8 mouse cellular contexts compared by ENCODE assay signal in genomic region chr7:27395521-27396183, GRCm38 (mm10). TPM values are rescaled to one million over a fixed set of nuclear protein-coding genes. Genes with fewer than 3 reads are reported as not detected.
DNase-seq lines count a peak whose midpoint lies in the region; ATAC-seq and TF ChIP-seq lines count a peak whose summit lies in the region.

No protein-coding gene starts in this region.

- peaks cover 6% of the 10 kb centered on the region for H3K4me1 ChIP-seq in heart, embryonic 13.5 days
- peaks cover 20% of the 10 kb centered on the region for H3K4me1 ChIP-seq in G1E (ENCODE audit: insufficient read depth, low read depth, low read length)
- peaks cover 20% of the 10 kb centered on the region for H3K4me1 ChIP-seq in forebrain, embryonic 13.5 days
- H3K4me1 ChIP-seq in liver, postnatal 0 days (ENCODE audit: insufficient read depth): peaks cover 5% of the 10 kb centered on the region; the same call in 1 of the 2 replicates

- DNase-seq in heart, adult 11 months: no peak
- no peak for DNase-seq in G1E (ENCODE audit: low spot score)
- no peak for DNase-seq in liver, postnatal 0 days
- DNase-seq in right cerebral cortex, postnatal 10 days (ENCODE audit: low spot score in 2 of 2): no peak
- no peak for DNase-seq in kidney, postnatal 14 days
- DNase-seq in gastrocnemius, postnatal 36 days: no peak

- H3K36me3 ChIP-seq in heart, embryonic 13.5 days: no peaks in the 10 kb centered on the region
- H3K36me3 ChIP-seq in G1E (replicated peaks): no peaks in the 10 kb centered on the region
- H3K36me3 ChIP-seq in forebrain, embryonic 13.5 days (ENCODE audit: poor library complexity, severe bottlenecking): no peaks in the 10 kb centered on the region
- no peaks in the 10 kb centered on the region for H3K36me3 ChIP-seq in liver, postnatal 0 days (replicated peaks; ENCODE audit: insufficient read depth, low read length)

- TF ChIP-seq EP300 in liver, postnatal 0 days (IDR thresholded peaks at IDR 0.05; ENCODE audit: low read depth): no peak

- intact Hi-C loops in gastrocnemius, postnatal 36 days (cut with DNase I): no loop called here

- ATAC-seq in heart, embryonic 13.5 days (ENCODE audit: extremely low read depth, insufficient number of reproducible peaks, low FRiP score, low TSS enrichment): no peak
- no peak for ATAC-seq in G1E (ENCODE audit: extremely low read depth, insufficient number of reproducible peaks, low FRiP score, poor library complexity, severe bottlenecking)
- ATAC-seq in forebrain, embryonic 13.5 days: peak; percentile 29
- no peak for ATAC-seq in liver, postnatal 0 days

- peak overlapping the region; percentile 58 for H3K4me3 ChIP-seq in heart, embryonic 13.5 days
- H3K4me3 ChIP-seq in G1E (ENCODE audit: low read depth, low read length): peak overlapping the region; percentile 60; the same call in 1 of the 2 replicates
- peak overlapping the region; percentile 51 for H3K4me3 ChIP-seq in forebrain, embryonic 13.5 days
- no peak overlapping the region for H3K4me3 ChIP-seq in liver, postnatal 0 days (ENCODE audit: low read depth, low read length)

- H3K27ac ChIP-seq in heart, embryonic 13.5 days (replicated peaks): no peak overlapping the region
- H3K27ac ChIP-seq in forebrain, embryonic 13.5 days: no peak overlapping the region
- H3K27ac ChIP-seq in liver, postnatal 0 days (ENCODE audit: low read depth): no peak overlapping the region

- TF ChIP-seq CTCF in G1E (IDR thresholded peaks at IDR 0.05; ENCODE audit: low read depth, low read length): no peak
- no peak for TF ChIP-seq CTCF in liver, postnatal 0 days (IDR thresholded peaks at IDR 0.05; ENCODE audit: low read depth)

- H3K9me3 ChIP-seq in heart, embryonic 13.5 days: no peaks in the 10 kb centered on the region
- no peaks in the 10 kb centered on the region for H3K9me3 ChIP-seq in G1E (replicated peaks)
- no peaks in the 10 kb centered on the region for H3K9me3 ChIP-seq in forebrain, embryonic 13.5 days (replicated peaks)
- no peaks in the 10 kb centered on the region for H3K9me3 ChIP-seq in liver, postnatal 0 days (ENCODE audit: low read length)

- no peak overlapping the region for H3K9ac ChIP-seq in heart, embryonic 13.5 days
- peak overlapping the region; percentile 58; the same call in 1 of the 2 replicates for H3K9ac ChIP-seq in forebrain, embryonic 13.5 days
- H3K9ac ChIP-seq in liver, postnatal 0 days (replicated peaks): no peak overlapping the region

- H3K27me3 ChIP-seq in heart, embryonic 13.5 days (replicated peaks): peaks cover 97% of the 10 kb centered on the region
- peaks cover 50% of the 10 kb centered on the region for H3K27me3 ChIP-seq in G1E (ENCODE audit: insufficient read depth, low read length)
- H3K27me3 ChIP-seq in forebrain, embryonic 13.5 days: peaks cover 89% of the 10 kb centered on the region
- H3K27me3 ChIP-seq in liver, postnatal 0 days (ENCODE audit: insufficient read depth, low read length): peaks cover 74% of the 10 kb centered on the region

- 3% methylated on average over 22 of the region's 22 CpGs for WGBS in heart, embryonic 13.5 days
- 1% methylated on average over 17 of the region's 22 CpGs for WGBS in forebrain, embryonic 13.5 days
- WGBS in liver, postnatal 0 days (ENCODE audit: insufficient replicate concordance): 6% methylated on average over 22 of the region's 22 CpGs

- peak overlapping the region; percentile 82 for H3K4me2 ChIP-seq in heart, embryonic 13.5 days
- peak overlapping the region; percentile 78 for H3K4me2 ChIP-seq in forebrain, embryonic 13.5 days
- peak overlapping the region; percentile 64; the same call in 1 of the 2 replicates for H3K4me2 ChIP-seq in liver, postnatal 0 days (ENCODE audit: low read depth, low read length)

RNA-seq across cellular contexts. Expression of gene Gm20479, which starts 38.4 kb away (rescaled TPM):
- polyA plus RNA-seq in heart, embryonic 13.5 days (2015; fragmentation: Nextera tagmentation; extraction: Ambion mirVana): 0.83 and 0.90 TPM in 2 replicates
- total RNA-seq in G1E (2014; fragmentation: Nextera tagmentation) (not detected in 2 replicates), G1E (2017) (1.3 TPM in 1 of 2 replicates, not detected in the other)
- polyA plus RNA-seq in G1E (2012): 1.2 and 1.4 TPM in 2 replicates
- 0.62 TPM in 1 of 2 replicates, not detected in the other for polyA plus RNA-seq in forebrain, embryonic 13.5 days (2015; fragmentation: Nextera tagmentation; extraction: Ambion mirVana)
- 1.1 TPM in 1 of 2 replicates, not detected in the other for polyA plus RNA-seq in liver, postnatal 0 days (2015; fragmentation: Nextera tagmentation; extraction: Ambion mirVana)
- total RNA-seq in gastrocnemius, postnatal 36 days (2021): not detected

RNA-seq across cellular contexts. Expression of gene Shkbp1, which starts 39.8 kb away (rescaled TPM):
- 28.8 and 32.2 TPM in 2 replicates for polyA plus RNA-seq in heart, embryonic 13.5 days (2015; fragmentation: Nextera tagmentation; extraction: Ambion mirVana)
- total RNA-seq in G1E (2014; fragmentation: Nextera tagmentation) (89.8 and 111 TPM in 2 replicates), G1E (2017) (27.4 and 29.5 TPM in 2 replicates)
- 218 and 220 TPM in 2 replicates for polyA plus RNA-seq in G1E (2012)
- 85.4 and 89.3 TPM in 2 replicates for polyA plus RNA-seq in forebrain, embryonic 13.5 days (2015; fragmentation: Nextera tagmentation; extraction: Ambion mirVana)
- polyA plus RNA-seq in liver, postnatal 0 days (2015; fragmentation: Nextera tagmentation; extraction: Ambion mirVana): 9.5 and 10.9 TPM in 2 replicates
- total RNA-seq in gastrocnemius, postnatal 36 days (2021): 1 to 10 TPM; 1.7 to 2.1 TPM

RNA-seq across cellular contexts. Expression of gene Sptbn4, which starts 51.8 kb away (rescaled TPM):
- polyA plus RNA-seq in heart, embryonic 13.5 days (2015; fragmentation: Nextera tagmentation; extraction: Ambion mirVana): 0.13 and 0.23 TPM in 2 replicates
- total RNA-seq in G1E (2014; fragmentation: Nextera tagmentation) (0.92 and 2.9 TPM in 2 replicates), G1E (2017) (1.1 and 1.2 TPM in 2 replicates)
- polyA plus RNA-seq in G1E (2012): 0.91 and 1.1 TPM in 2 replicates
- polyA plus RNA-seq in forebrain, embryonic 13.5 days (2015; fragmentation: Nextera tagmentation; extraction: Ambion mirVana): 0.43 and 0.71 TPM in 2 replicates
- 0.02 and 0.18 TPM in 2 replicates for polyA plus RNA-seq in liver, postnatal 0 days (2015; fragmentation: Nextera tagmentation; extraction: Ambion mirVana)
- under 1 TPM in 1 of 2 experiments, not detected in 1; 0.03 TPM for total RNA-seq in gastrocnemius, postnatal 36 days (2021)

RNA-seq across cellular contexts. Expression of gene Blvrb, which starts 52.1 kb away (rescaled TPM):
- 84.7 and 89.0 TPM in 2 replicates for polyA plus RNA-seq in heart, embryonic 13.5 days (2015; fragmentation: Nextera tagmentation; extraction: Ambion mirVana)
- 438 and 479 TPM in 2 replicates for total RNA-seq in G1E (2014; fragmentation: Nextera tagmentation)
- total RNA-seq in G1E (2017): 212 and 254 TPM in 2 replicates
- 394 and 460 TPM in 2 replicates for polyA plus RNA-seq in G1E (2012)
- polyA plus RNA-seq in forebrain, embryonic 13.5 days (2015; fragmentation: Nextera tagmentation; extraction: Ambion mirVana): 16.8 and 17.3 TPM in 2 replicates
- polyA plus RNA-seq in liver, postnatal 0 days (2015; fragmentation: Nextera tagmentation; extraction: Ambion mirVana): 372 and 407 TPM in 2 replicates
- 10 to 100 TPM; 10.9 to 12.7 TPM for total RNA-seq in gastrocnemius, postnatal 36 days (2021)

RNA-seq across cellular contexts. Expression of gene Ltbp4, which starts 58.2 kb away (rescaled TPM):
- polyA plus RNA-seq in heart, embryonic 13.5 days (2015; fragmentation: Nextera tagmentation; extraction: Ambion mirVana): 51.3 and 53.3 TPM in 2 replicates
- 0.39 and 9.1 TPM in 2 replicates for total RNA-seq in G1E (2014; fragmentation: Nextera tagmentation)
- 0.06 and 0.16 TPM in 2 replicates for total RNA-seq in G1E (2017)
- 1.0 and 1.5 TPM in 2 replicates for polyA plus RNA-seq in G1E (2012)
- 10.5 and 13.4 TPM in 2 replicates for polyA plus RNA-seq in forebrain, embryonic 13.5 days (2015; fragmentation: Nextera tagmentation; extraction: Ambion mirVana)
- polyA plus RNA-seq in liver, postnatal 0 days (2015; fragmentation: Nextera tagmentation; extraction: Ambion mirVana): 7.2 and 9.2 TPM in 2 replicates
- total RNA-seq in gastrocnemius, postnatal 36 days (2021): 10 to 100 TPM; 62.1 to 65.3 TPM
